Mouse (Mus musculus): ENCODE data around the gene Rcan2.

DNA sequence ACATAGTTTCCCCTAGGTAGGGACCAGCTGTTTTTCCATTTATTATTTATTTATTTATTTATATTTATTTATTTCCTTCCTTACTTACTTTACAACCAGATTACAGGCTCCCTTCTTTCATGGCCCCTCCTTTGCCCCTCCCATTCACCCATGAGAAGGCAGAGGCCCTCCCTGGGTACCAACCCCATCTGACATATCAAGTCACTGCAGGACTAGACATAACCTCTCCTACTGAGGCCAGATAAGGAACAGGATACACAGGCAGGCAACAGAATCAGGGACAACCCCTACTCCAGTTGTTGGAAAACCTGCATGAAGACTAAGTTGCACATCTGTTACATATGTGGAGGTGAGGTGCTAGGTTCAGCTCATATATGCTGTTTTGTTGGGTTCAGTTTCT, 105.6 kb downstream of the Rcan2 start:
- no peak for TF ChIP-seq POLR2A (IDR thresholded peaks at IDR 0.05; ENCODE audit: extremely low read depth, insufficient read depth, low read length)
- TF ChIP-seq CTCF (IDR thresholded peaks at IDR 0.05; ENCODE audit: extremely low read depth, insufficient read depth, low read length): no peak
